Mouse (Mus musculus) ES-E14 (cell line): ENCODE measurements around the gene Klhdc1.

Experiments used
- CHD2 ChIP-seq: IDR thresholded peaks from 2 replicates; pipeline ENCODE4 v1.6.1; 2014; ENCODE audit warnings: mild to moderate bottlenecking, low read depth, low read length, inconsistent platforms
- ZC3H11A ChIP-seq: IDR thresholded peaks from 2 replicates; pipeline ENCODE4 v1.6.1; 2012; ENCODE audit warnings: low read depth, mild to moderate bottlenecking, inconsistent platforms, low read length, borderline replicate concordance
- ZNF384 ChIP-seq: IDR thresholded peaks from 2 replicates; pipeline ENCODE4 v1.6.1; 2012; ENCODE audit warnings: low read depth, low read length, inconsistent platforms

- no peak for TF ChIP-seq CHD2
- no peak for TF ChIP-seq ZC3H11A
- TF ChIP-seq ZNF384, result no peak
These were observed 65.4 kb downstream of the Klhdc1 start for GRCm38 (mm10) chr12:69306333-69306732.
